Mouse (Mus musculus) E14TG2a.4 (cell line): ENCODE results near the gene Cyfip1.

Experiments
- CTCF ChIP-seq: conservative IDR thresholded peaks from 2 replicates; pipeline ENCODE4 v1.5.1; 2014; ENCODE audit warnings: low read length
- POU5F1 ChIP-seq: IDR thresholded peaks from 2 replicates; pipeline ENCODE4 v1.6.1; 2014; ENCODE audit warnings: low read length, borderline replicate concordance

GRCm38 (mm10) chr7:55849948-55850571 lies 8.5 kb downstream of the Cyfip1 start:
- TF ChIP-seq CTCF (no peak), POU5F1 (no peak)
